Mouse (Mus musculus) embryonic facial prominence, embryonic 11.5 days (tissue): ENCODE measurements around the gene Acvrl1. TPM values are rescaled to one million over a fixed set of nuclear protein-coding genes. Genes with fewer than 3 reads are reported as not detected.

Experiments
- ATAC-seq: fragments of 200-750 bp; cut with Nextera tagmentation; replicated peaks from 2 replicates; pipeline ENCODE4 v1.8.0; 2017; ENCODE audit warnings: low read depth; ENCODE audit not compliant: insufficient number of reproducible peaks, low FRiP score, low TSS enrichment
- DNase-seq: peaks from one replicate; pipeline ENCODE4 v3.0.0-alpha.2; 2015; ENCODE audit warnings: low spot score
- H3K27ac ChIP-seq: fragments of 300-500 bp; sonication (generic); replicated peaks from 2 replicates; pipeline ENCODE4 v1.5.1; 2014; ENCODE audit warnings: mild to moderate bottlenecking, low read depth, low read length, control low read depth
- H3K27me3 ChIP-seq: fragments of 300-500 bp; sonication (generic); 2 replicates; pipeline ENCODE4 v1.6.1; 2014; ENCODE audit warnings: mild to moderate bottlenecking, low read length, moderate library complexity, mixed read lengths; ENCODE audit not compliant: control insufficient read depth, insufficient read depth
- H3K36me3 ChIP-seq: fragments of 300-500 bp; sonication (generic); replicated peaks from 2 replicates; pipeline ENCODE4 v1.6.1; 2014; ENCODE audit warnings: low read depth, mild to moderate bottlenecking, low read length, moderate library complexity, mixed read lengths; ENCODE audit not compliant: control insufficient read depth, insufficient read depth
- H3K4me1 ChIP-seq: fragments of 300-500 bp; sonication (generic); 2 replicates; pipeline ENCODE4 v1.6.1; 2014; ENCODE audit warnings: low read length, mixed read lengths; ENCODE audit not compliant: control insufficient read depth, insufficient read depth
- H3K4me2 ChIP-seq: fragments of 300-500 bp; sonication (generic); 2 replicates; pipeline ENCODE4 v1.6.1; 2014; ENCODE audit warnings: low read depth, mild to moderate bottlenecking, control low read depth, low read length, moderate library complexity
- H3K4me3 ChIP-seq: fragments of 300-500 bp; sonication (generic); 2 replicates; pipeline ENCODE4 v1.5.1; 2014; ENCODE audit warnings: low read depth, low read length, control low read depth
- H3K9ac ChIP-seq: fragments of 300-500 bp; sonication (generic); replicated peaks from 2 replicates; pipeline ENCODE4 v1.6.1; 2014; ENCODE audit warnings: mild to moderate bottlenecking, control low read depth, low read length
- H3K9me3 ChIP-seq: fragments of 300-500 bp; sonication (generic); replicated peaks from 2 replicates; pipeline ENCODE4 v1.6.1; 2016; ENCODE audit warnings: mild to moderate bottlenecking, low read length, inconsistent platforms, mixed read lengths; ENCODE audit not compliant: control insufficient read depth
- WGBS: fragments of 180-500 bp; shearing (Covaris S2); extraction: QIAGEN DNeasy Blood & Tissue Kit; methylation state at CpG from one replicate; pipeline ENCODE4 v1.1.7; 2014; 5-methylcytosine and 5-hydroxymethylcytosine counted together
- polyA plus RNA-seq: library from polyadenylated mRNA; unstranded; fragments of >200 nt; fragmentation: Nextera tagmentation; extraction: Ambion mirVana; gene quantifications from 2 replicates; pipeline ENCODE4 v1.2.1, GENCODE M21; 2014

Acvrl1 gene
- polyA plus RNA-seq, 1 experiment from 2014 or later = 4.6 TPM

- H3K4me1 ChIP-seq = peaks cover 13% of the 10 kb centered on the region
- peak; percentile 73 for ATAC-seq
- 2% methylated on average over 28 of the region's 28 CpGs for WGBS
Measured at GRCm38 (mm10) chr15:101097985-101098651, 30.2 kb upstream of the Acvrl1 start.

GRCm38 (mm10) chr15:101100996-101101395, 27.3 kb upstream of the Acvrl1 start:
- DNase-seq (no peak), ATAC-seq (no peak)
- no peak overlapping the region for H3K27ac ChIP-seq
- no peak overlapping the region for H3K4me2 ChIP-seq
- peaks cover 2% of the 10 kb centered on the region for H3K4me1 ChIP-seq
- H3K36me3 ChIP-seq = no peaks in the 10 kb centered on the region
- H3K9me3 ChIP-seq = no peaks in the 10 kb centered on the region; the same call in 1 of the 2 replicates
- H3K4me3 ChIP-seq = no peak overlapping the region
- no peak overlapping the region for H3K9ac ChIP-seq
- H3K27me3 ChIP-seq = no peaks in the 10 kb centered on the region
- 85% methylated on average over 3 of the region's 3 CpGs for WGBS

More at GRCm38 (mm10) chr15:101097985-101098651, 30.2 kb upstream of the Acvrl1 start:
- Histone ChIP-seq H3K9ac (peak overlapping the region; percentile 25; the same call in 1 of the 2 replicates), H3K27me3 (no peaks in the 10 kb centered on the region), H3K9me3 (no peaks in the 10 kb centered on the region; the same call in 1 of the 2 replicates), H3K4me2 (peak overlapping the region; percentile 33), H3K27ac (peak overlapping the region; percentile 49), H3K4me3 (no peak overlapping the region), H3K36me3 (no peaks in the 10 kb centered on the region)
- DNase-seq = peak; percentile 91

GRCm38 (mm10) chr15:101103605-101104304, 24.6 kb upstream of the Acvrl1 start:
- 64% methylated on average over 9 of the region's 9 CpGs for WGBS
- ATAC-seq = no peak
- no peak overlapping the region for H3K4me2 ChIP-seq
- H3K27me3 ChIP-seq = no peaks in the 10 kb centered on the region
- H3K9me3 ChIP-seq = no peaks in the 10 kb centered on the region; the same call in 1 of the 2 replicates
- H3K4me1 ChIP-seq = no peaks in the 10 kb centered on the region; the same call in 1 of the 2 replicates
- H3K36me3 ChIP-seq = no peaks in the 10 kb centered on the region
- DNase-seq = no peak
- H3K9ac ChIP-seq = peak overlapping the region; percentile 32
- H3K27ac ChIP-seq = no peak overlapping the region
- no peak overlapping the region for H3K4me3 ChIP-seq

- no peaks in the 10 kb centered on the region for H3K27me3 ChIP-seq
- no peaks in the 10 kb centered on the region; the same call in 1 of the 2 replicates for H3K4me1 ChIP-seq
- DNase-seq (peak; percentile 83), ATAC-seq (peak; percentile 51; the same call in 1 of the 2 replicates)
- H3K9ac ChIP-seq = no peak overlapping the region
- WGBS = 21% methylated on average over 12 of the region's 12 CpGs
- H3K36me3 ChIP-seq = no peaks in the 10 kb centered on the region
- no peaks in the 10 kb centered on the region; the same call in 1 of the 2 replicates for H3K9me3 ChIP-seq
- no peak overlapping the region for H3K4me2 ChIP-seq
- H3K27ac ChIP-seq = no peak overlapping the region
- no peak overlapping the region for H3K4me3 ChIP-seq
Measured at GRCm38 (mm10) chr15:101105496-101105994, 22.8 kb upstream of the Acvrl1 start.

GRCm38 (mm10) chr15:101106011-101106410, 22.3 kb upstream of the Acvrl1 start:
- no peak for ATAC-seq
- Histone ChIP-seq H3K27ac (no peak overlapping the region), H3K4me1 (no peaks in the 10 kb centered on the region; the same call in 1 of the 2 replicates), H3K9me3 (no peaks in the 10 kb centered on the region), H3K4me3 (no peak overlapping the region), H3K9ac (no peak overlapping the region), H3K36me3 (no peaks in the 10 kb centered on the region), H3K27me3 (no peaks in the 10 kb centered on the region), H3K4me2 (no peak overlapping the region)
- DNase-seq = no peak
- WGBS = 86% methylated on average over 10 of the region's 10 CpGs

- Histone ChIP-seq H3K36me3 (no peaks in the 10 kb centered on the region), H3K9ac (no peak overlapping the region), H3K4me2 (no peak overlapping the region), H3K9me3 (no peaks in the 10 kb centered on the region), H3K27me3 (no peaks in the 10 kb centered on the region), H3K4me1 (no peaks in the 10 kb centered on the region; the same call in 1 of the 2 replicates), H3K27ac (no peak overlapping the region), H3K4me3 (no peak overlapping the region)
- 83% methylated on average over 5 of the region's 5 CpGs for WGBS
- ATAC-seq (no peak), DNase-seq (no peak)
Measured at GRCm38 (mm10) chr15:101107906-101108671, 20.2 kb upstream of the Acvrl1 start.

- H3K9ac ChIP-seq = no peak overlapping the region
- no peaks in the 10 kb centered on the region for H3K4me1 ChIP-seq
- no peaks in the 10 kb centered on the region for H3K9me3 ChIP-seq
- no peak overlapping the region for H3K4me2 ChIP-seq
- no peaks in the 10 kb centered on the region for H3K36me3 ChIP-seq
- H3K27me3 ChIP-seq = no peaks in the 10 kb centered on the region
- no peak overlapping the region for H3K27ac ChIP-seq
- ATAC-seq (no peak), DNase-seq (peak; percentile 29)
- WGBS = 62% methylated on average over 8 of the region's 8 CpGs
- H3K4me3 ChIP-seq = no peak overlapping the region
Measured at GRCm38 (mm10) chr15:101113176-101113575, 15.1 kb upstream of the Acvrl1 start.
